Mouse (Mus musculus): ENCODE measurements at regions not wholly inside any gene's neighbourhood (a gene's known extent, or its start where the extent isn't known, plus 50 kb on each side); places are given as distances from the start of the nearest gene placed in this dataset.

DNA sequence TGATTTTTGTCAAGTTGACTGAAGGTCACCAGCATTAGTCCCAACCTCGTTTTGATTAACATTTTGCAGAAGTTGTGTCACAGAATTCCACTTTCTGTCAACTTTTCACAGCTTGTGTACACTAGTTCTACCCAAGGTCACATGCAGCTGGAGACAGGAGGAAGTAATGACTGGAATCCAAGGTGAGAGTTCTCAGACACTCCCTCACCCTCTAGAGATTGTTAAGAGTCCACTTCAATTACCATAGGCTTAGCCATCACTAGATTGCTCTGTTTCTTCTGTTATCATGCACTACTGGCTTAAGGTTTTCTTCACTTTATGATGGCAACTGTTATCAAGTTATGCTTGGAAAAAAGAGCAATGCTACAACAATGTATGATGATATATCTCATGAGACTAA lies 379.0 kb downstream of the Samd5 start:
- no peak for DNase-seq (ENCODE audit: low read depth, low spot score)

GRCm38 (mm10) chr10:9295269-9295668 lies 379.7 kb downstream of the Samd5 start:
- no peak for DNase-seq (ENCODE audit: low read depth, low spot score)

GRCm38 (mm10) chr10:9294620-9295019 lies 380.4 kb downstream of the Samd5 start:
- no peak for DNase-seq (ENCODE audit: low read depth, low spot score)

GRCm38 (mm10) chr10:9291456-9292146 lies 383.4 kb downstream of the Samd5 start:
- no peak for DNase-seq (ENCODE audit: low read depth, low spot score)

DNA sequence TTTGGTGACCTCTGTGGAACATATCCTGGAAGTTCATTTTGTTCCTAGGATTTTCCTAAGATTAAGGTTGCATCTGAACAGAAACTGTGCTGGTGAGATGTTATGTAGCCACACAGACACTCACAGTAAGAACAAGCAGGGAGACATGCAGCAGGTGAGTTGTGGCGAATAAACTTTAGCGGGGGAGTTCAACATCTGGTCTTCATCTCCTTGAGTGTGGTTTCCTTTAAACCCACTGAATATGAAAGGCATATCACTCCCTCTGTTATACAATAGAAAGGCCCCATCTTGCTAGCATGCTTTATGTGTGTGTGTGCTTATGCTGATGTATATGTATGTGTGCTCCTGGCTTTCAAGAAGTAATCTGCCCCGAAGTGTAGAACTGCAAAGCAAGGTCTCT lies 387.1 kb upstream of the Sash1 start:
- no peak for DNase-seq (ENCODE audit: low read depth, low spot score)

DNA sequence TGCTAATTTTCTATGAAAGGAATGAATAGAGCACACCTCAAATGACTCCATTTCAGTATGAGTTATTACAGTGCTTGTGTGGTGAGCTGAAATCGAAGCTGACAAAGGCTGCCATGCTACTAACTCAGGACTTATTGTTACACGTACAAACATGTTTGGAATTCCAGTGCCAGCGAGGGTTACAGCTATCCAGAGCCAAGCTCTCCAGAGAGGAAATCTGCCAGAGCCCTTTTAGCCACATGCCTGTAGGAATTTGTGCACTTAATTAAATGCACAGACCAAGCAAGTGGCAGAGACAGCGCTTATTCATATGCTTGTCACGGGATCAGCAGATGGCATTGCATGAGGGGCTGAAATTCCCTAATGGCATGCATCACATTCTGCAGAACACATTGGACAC lies 386.4 kb upstream of the Sash1 start:
- no peak for DNase-seq (ENCODE audit: low read depth, low spot score)

DNA sequence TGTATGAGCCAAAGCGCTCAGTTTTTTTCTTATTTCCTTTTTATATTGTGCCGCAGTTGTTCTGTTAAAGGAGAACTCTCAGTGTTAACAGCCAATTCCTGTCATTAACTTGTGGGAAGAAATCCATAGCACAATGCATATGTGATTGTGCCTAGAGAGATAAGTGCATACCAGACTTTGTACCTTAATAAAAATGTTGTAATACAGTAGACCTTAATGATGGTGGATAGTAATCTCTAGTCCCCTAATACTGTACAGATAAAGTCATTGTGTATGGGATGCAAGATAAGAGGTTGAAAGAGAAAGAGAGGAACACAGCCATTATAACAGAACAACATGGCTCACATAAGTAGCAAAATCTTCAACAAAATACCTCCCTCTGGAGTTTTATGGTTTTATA lies 379.7 kb upstream of the Sash1 start:
- no peak for DNase-seq (ENCODE audit: low read depth, low spot score)

DNA sequence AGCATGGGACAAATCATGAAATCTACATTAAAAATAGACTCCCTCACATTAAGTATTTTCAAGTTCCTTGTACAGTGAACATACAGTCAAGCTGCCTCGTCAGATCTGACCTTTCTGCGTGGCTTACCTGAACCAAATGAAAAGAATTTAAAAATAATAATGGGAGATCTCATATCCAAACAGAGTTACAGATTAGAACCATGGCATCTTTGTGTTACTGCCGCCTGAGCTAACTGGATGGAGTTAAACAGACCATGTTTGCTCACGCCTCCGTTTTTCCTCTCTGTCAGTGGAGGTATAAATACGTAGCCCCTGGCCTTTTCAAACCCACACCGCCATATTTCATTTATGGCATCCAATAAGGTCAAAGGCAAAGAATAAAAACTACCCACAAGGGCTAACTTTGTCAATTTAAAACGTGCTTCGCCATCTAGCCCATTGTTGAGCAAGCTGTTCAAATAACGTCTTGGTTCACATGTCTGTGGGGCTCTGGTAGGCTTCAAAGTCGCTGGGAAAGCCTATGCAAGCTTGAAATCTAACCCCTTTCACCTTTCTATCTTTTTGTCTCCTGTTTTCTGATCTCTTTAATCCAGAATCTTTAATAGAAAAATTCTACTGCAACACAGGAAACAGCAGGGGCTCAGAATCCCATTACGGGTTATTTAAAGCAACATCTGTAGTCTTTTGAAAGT lies 378.6 kb upstream of the Sash1 start:
- no peak for DNase-seq (ENCODE audit: low read depth, low spot score)

DNA sequence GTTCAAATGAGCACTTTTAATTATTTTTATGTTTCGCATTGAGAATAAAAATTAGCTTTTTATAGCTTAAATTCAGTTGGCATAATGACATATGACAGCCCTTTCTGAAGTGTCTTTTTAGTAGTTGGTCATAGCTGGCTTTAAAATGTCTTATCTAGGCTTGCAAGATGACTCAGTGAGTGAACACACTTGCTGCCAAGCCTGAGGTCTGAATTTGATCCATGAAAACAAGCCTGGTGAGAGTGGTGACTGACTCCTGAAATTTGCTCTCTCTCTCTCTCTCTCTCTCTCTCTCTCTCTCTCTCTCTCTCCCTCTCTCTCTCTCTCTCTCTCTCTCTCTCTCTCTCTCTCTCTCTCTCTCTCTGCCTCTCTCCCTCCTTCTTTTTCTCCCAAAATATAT lies 372.8 kb upstream of the Sash1 start:
- no peak for DNase-seq (ENCODE audit: low read depth, low spot score)

DNA sequence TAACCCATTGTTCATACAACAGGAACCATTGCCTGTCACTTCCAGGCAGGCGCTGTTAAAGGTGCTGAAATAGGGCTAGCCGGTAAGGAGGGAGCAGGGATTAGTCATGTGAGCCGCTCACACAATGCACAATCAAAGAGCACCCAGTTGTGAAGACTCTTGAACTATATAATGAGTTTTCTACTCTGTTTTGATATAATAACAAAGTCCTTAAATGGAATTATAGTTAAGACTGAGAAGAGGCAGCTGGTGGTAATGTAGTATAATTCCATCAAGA lies 367.0 kb upstream of the Sash1 start:
- no peak for DNase-seq (ENCODE audit: low read depth, low spot score)

DNA sequence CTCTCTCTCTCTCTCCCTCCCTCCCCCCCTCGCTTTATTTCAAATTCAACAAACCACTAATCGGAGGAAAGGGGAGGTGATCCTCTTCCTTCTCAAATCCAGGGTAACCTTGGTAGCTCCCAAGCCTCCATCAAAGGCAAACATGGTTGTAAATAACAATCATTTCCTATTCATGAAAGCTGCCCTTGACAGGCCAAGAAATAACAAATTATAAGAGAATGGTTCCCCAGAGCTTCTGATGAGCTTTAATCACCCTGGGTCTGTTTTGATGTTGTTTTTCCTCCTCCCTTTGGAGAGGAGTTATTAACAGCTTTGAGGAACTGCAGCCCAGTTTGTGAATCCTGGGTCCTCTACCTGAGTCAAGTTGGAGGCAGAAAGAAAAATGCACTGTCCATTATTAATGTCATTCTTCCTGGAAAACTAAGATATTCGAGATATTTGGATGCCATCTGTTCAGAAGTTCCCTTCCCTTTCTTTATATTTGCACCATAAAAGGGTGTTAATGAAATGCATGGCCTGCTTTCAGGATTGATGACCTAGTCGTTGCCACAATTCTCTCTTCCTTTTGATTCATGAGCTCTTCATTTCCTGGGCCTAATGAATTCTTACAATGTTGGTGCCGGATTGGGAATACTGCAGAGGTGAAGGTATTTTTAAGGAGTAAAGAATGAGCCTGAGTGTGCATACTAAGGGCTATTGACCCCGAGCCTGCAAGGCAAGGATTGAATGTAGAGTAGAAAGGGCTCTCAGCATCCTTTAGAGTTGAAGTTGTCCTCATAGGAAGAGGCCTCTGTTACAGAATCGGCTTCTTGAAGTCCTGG lies 366.5 kb upstream of the Sash1 start:
- DNase-seq (ENCODE audit: low read depth, low spot score) = no peak

DNA sequence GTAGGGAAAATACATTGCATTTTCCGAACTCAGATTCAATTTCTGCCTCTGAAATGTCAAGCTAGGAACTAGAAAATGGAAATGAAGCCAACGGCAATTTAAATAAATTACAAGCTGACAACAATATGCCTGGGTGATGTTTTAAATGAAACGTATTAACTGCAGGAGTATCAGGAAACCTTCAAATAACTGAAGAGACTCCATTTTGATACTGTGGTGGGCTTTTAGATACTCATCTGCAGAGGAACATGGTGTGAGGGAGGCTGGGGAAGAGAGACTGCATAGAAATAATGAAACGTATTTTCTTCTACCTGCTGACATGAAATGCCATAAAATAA lies 357.4 kb upstream of the Sash1 start:
- no peak for DNase-seq (ENCODE audit: low read depth, low spot score)

DNA sequence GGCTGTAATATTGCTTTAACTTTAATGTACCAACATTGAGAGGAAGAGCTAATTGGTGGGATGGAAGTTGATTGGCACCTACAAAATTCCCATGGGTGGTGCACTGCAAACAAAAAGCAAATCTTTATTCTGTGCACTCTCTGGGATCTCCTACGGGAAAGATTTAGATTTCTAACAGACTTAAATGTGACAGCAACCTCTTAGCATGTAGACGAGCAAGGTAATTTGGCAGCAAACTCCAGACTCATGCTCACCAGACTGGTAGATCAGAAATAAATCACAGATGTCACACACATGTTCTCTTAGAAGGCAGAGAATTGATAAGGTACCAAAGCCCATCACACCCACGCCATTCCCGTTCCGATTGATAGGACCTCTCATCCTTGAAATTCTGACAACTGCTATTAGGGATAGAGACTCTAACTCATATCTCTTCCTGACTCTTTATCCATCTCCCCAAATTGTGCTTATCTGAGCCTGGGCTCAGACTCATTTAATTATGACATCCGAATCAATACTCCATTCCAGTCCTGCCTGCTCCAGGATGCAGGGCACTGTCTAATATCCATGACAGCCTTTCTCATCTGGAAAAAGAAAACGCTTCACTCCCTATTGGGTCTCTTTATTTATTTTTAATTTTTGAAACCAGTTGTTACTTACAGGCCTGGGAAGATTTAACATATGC lies 356.9 kb upstream of the Sash1 start:
- DNase-seq (ENCODE audit: low read depth, low spot score) = no peak

DNA sequence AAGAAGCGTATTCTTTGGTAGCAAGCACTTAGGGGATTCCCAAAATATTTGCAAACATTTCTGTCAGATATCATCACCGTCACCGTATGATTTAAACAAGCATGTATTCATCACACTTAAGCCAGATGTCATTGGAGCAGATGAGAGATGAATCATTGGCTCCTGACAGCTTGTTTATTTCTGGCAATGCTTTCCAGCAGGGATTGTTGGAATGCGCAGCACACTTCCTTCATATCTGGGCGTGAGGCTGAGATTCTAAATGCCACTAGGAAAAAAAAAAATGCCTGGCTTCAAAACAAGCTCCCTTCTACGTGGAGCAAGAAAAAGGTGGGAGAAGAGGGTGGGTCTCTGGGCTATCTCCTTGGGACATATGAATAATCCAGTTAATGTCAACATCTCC lies 354.1 kb upstream of the Sash1 start:
- no peak for DNase-seq (ENCODE audit: low read depth, low spot score)

DNA sequence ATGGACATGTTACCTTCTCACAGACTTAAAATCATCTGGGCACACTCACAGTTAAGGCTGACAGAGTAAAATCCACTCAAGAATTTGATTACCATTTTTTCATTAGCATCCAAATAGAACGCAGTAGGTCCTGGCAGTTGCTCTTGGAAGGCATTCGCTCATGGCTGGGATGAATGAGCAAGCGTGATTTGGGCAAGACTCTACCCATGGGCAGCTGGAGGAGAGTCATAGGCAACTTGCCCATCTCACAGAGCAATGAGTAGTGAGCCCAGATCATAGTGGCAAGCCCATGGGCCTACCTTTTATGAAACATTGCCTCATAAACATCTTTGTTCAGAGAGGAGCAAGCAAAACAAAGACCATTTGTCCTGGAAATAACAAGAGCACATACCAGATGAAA lies 345.9 kb upstream of the Sash1 start:
- DNase-seq (ENCODE audit: low read depth, low spot score) = no peak

GRCm38 (mm10) chr10:9229116-9229515 lies 343.2 kb upstream of the Sash1 start:
- no peak for DNase-seq (ENCODE audit: low read depth, low spot score)

DNA sequence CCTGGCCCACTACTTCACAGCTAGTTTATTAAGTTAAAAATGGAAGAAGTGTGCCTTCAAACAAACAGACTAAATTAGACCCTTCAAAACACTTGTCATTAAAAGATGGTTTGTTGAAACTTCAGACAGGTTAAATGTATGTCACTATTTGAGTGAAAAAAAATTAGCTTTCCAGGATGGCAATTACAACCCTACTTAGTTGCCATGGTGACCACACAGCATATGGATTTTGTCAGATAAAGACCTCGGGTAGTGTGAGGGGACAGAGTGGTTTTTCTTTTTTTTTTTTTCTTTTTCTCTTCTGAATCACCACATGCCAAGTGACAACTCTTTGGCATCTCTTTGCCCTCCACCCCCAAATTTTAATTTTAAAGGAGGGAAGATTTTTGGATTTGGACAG lies 341.5 kb upstream of the Sash1 start:
- no peak for DNase-seq (ENCODE audit: low read depth, low spot score)

DNA sequence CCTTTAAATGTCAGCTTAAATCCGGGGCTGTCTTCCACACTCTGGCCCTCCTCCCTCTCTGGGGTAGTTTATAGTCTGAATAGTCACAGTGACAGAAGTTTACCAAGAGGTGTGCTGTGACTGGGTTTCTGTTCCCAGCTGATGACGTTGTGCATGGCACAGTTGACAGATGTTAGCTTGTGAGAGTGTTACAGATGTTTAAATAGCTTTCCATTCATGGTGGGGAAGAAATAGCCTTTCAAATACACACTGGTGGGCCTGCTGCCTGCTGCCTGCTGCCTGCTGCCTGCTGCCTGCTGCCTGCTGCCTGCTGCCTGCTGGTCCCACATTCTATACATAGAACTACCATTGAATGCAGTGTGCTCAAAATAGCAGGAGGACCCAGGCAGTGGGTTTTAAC lies 324.8 kb upstream of the Sash1 start:
- no peak for DNase-seq (ENCODE audit: low read depth, low spot score)

DNA sequence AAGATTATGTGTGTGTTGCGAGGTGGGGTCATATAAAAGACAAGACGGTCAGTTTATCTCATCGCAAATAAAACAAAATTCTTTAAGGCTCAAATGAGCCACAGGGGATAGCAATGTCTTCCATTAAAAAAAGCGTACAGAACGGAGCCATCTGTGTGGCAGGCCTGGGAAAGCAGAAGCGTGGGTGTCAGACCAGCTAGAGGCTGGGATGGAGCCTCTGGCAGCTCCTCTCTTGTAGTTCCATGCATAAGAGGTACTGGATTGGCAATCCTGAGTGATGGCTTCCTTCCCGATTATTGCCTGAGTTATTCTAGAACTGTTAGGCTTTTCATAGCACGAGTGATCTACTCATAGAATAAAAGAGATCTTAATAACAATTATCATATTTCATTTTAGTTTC lies 318.2 kb upstream of the Sash1 start:
- DNase-seq (ENCODE audit: low read depth, low spot score) = no peak

- no peak for DNase-seq (ENCODE audit: low read depth, low spot score)
Observed at GRCm38 (mm10) chr10:9203323-9203722, 317.5 kb upstream of the Sash1 start.

DNA sequence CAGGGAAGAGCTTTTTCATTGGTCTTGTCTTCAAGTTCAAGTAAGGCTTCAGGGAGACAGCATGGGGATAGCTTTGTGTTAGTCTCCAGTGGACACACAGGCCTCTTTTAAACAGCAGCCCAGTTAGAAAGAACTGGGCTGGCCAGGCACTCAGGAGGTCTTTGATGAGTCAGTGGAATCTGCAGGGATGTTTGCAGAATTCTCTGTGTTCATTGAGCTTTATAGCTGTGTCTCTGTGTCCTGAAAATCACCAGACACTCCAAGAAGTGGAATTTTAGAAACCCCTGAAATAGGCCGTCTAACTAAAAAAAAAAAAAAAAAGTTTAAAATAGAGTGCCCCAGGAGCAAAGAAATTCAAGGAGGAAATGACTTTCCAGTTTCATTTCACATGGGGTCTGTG lies 317.1 kb upstream of the Sash1 start:
- no peak for DNase-seq (ENCODE audit: low read depth, low spot score)

GRCm38 (mm10) chr10:9174997-9175396 lies 289.1 kb upstream of the Sash1 start:
- DNase-seq (ENCODE audit: low read depth, low spot score) = no peak

DNA sequence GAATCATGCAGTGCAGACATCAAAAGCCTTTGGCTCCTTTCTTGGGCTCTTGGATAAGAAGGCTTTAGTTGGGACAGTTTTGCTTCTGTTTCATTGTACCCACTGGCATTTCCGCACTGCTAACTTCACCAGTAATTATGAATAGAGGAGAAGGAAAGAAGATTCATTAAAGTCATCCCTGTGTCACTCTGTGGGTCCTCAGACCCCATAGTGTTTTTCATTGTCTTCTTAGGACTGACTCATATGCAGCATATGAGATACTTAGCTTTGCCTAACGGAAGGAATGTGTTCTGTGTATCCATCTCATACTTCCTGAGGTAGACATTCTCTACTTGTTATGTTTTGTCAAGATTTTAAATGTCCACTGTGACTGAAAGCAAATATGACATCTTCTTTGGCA lies 287.6 kb upstream of the Sash1 start:
- DNase-seq (ENCODE audit: low read depth, low spot score) = no peak

All from CD4-positive helper T cell, adult 2 months (primary cell).